Mouse (Mus musculus) left cerebral cortex, postnatal 4 days (tissue): ENCODE measurements around the gene Trit1. TPM values are rescaled to one million over a fixed set of nuclear protein-coding genes. Genes with fewer than 3 reads are reported as not detected.
"Not testable (repeated sequence)": the region's sequence is repeated elsewhere in the genome, so short reads cannot be mapped to it uniquely, and the experiment has no call there.

ENCODE experiments used
- DNase-seq: peaks from one replicate; pipeline ENCODE4 v3.0.0-alpha.2; 2022
- intact Hi-C: fragments of 180-260 bp; cut with DNase I; formaldehyde crosslinking; loops from one replicate; pipeline ENCODE4 v1.15.1; 2025
- total RNA-seq, 2 experiments: library from RNA; stranded (reverse); gene quantifications; 2 replicates each; pipeline ENCODE4 v1.2.3; 2021

The Trit1 gene
- total RNA-seq, 2 experiments from 2014 or later = 29.9 to 30.5 TPM

- intact Hi-C loops = loop anchor here (5.0 kb wide), 1 partner anchor 86 kb away; no protein-coding TSS in a partner anchor
- DNase-seq = no peak
These were observed 20.2 kb upstream of the Trit1 start for GRCm38 (mm10) chr4:122996221-122996617.

DNA sequence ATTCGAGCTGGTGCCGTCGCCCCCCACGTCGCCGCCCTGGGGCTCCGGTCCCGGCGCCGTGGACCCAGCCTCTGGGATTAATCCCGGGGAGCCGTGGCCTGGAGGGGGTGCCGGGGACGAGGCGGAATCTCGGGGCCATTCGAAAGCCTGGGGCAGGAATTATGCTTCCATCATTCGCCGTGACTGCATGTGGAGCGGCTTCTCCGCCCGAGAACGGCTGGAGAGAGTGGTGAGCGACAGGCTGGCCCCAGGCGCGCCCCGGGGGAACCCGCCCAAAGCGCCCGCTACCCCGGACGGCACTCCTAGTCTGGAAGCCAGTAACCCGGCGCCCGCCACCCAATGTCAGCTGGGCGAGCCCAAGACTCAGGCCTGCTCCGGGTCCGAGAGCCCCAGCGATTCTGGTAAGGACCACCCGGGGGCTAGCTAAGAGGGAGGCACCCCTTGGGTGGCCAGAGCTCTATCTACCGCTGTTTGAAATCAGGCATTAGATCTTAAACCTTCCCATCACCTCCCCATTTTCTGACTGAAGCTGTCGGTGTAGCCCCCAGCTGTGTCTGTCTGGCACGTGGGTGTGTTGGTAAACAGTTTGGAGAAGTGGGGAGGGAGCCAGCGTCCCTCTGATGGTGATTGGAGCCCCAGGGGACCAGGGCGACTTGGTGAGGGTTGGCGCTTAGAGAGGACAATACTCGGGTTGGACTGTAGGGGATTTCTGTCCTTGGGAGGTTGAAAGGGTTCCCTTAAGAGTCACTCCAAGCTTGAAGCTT lies 19.6 kb upstream of the Trit1 start:
- DNase-seq = peak; percentile 72

DNA sequence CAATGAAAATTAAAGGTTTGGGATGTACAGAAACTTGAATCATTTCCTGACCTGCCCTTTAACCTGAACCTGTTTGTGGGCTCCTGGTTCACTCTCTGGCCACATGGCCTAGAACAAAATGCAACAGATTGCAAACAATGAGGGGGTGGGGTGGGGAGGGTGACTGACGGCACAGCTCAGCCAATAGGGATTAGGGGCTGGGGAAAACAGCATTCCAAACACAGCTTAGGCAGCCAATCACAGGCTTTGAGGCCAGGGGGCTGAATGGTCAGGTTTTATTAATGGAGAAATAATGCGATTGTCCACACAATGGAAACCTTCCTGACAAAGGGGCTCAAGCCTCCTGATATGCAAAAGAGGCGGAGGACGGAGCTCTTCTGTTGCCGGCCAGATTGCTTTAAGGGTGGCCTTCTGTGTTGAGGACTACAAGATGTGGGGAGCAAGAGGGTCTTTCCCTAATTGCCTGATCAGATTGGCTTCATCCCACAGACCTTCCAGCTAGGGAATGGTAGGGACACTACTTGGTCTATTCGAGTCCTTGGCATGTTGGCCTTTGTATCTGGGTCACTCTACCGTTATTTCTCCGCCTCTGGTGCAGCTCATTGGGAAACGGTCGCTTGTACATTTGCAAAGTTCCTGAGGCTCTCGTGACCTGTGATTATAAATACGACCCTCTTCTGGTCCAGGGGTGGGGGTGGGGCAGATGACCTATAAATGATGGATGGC lies 17.7 kb upstream of the Trit1 start:
- peak; percentile 80 for DNase-seq
- intact Hi-C loops = loop anchor here (5.0 kb wide), 1 partner anchor 84 kb away; no protein-coding TSS in a partner anchor

More for the DNA sequence above, 19.6 kb upstream of the Trit1 start:
- intact Hi-C loops = loop anchor here (5.0 kb wide), 1 partner anchor 86 kb away; no protein-coding TSS in a partner anchor

- DNase-seq = no peak
- intact Hi-C loops = loop anchor here (5.0 kb wide), 1 partner anchor 83 kb away; no protein-coding TSS in a partner anchor
These were observed 17.1 kb upstream of the Trit1 start for GRCm38 (mm10) chr4:122999263-122999691.

GRCm38 (mm10) chr4:123000130-123000529 lies 16.3 kb upstream of the Trit1 start:
- DNase-seq = no peak
- intact Hi-C loops = no loop called here

- intact Hi-C loops = no loop called here
These were observed 15.6 kb upstream of the Trit1 start for GRCm38 (mm10) chr4:123000617-123001342.

GRCm38 (mm10) chr4:123005054-123005966 lies 11.1 kb upstream of the Trit1 start:
- intact Hi-C loops = no loop called here
- DNase-seq = no peak

More at GRCm38 (mm10) chr4:123000617-123001342, 15.6 kb upstream of the Trit1 start:
- peak; percentile 42 for DNase-seq

- intact Hi-C loops, DNase-seq: not testable (repeated sequence)
These were observed 3.9 kb upstream of the Trit1 start for GRCm38 (mm10) chr4:123012501-123012900.

GRCm38 (mm10) chr4:123013346-123013945 lies 3.0 kb upstream of the Trit1 start:
- no peak for DNase-seq
- intact Hi-C loops = no loop called here

GRCm38 (mm10) chr4:123013949-123014406 lies 2.4 kb upstream of the Trit1 start:
- intact Hi-C loops = no loop called here
- peak; percentile 18 for DNase-seq

DNA sequence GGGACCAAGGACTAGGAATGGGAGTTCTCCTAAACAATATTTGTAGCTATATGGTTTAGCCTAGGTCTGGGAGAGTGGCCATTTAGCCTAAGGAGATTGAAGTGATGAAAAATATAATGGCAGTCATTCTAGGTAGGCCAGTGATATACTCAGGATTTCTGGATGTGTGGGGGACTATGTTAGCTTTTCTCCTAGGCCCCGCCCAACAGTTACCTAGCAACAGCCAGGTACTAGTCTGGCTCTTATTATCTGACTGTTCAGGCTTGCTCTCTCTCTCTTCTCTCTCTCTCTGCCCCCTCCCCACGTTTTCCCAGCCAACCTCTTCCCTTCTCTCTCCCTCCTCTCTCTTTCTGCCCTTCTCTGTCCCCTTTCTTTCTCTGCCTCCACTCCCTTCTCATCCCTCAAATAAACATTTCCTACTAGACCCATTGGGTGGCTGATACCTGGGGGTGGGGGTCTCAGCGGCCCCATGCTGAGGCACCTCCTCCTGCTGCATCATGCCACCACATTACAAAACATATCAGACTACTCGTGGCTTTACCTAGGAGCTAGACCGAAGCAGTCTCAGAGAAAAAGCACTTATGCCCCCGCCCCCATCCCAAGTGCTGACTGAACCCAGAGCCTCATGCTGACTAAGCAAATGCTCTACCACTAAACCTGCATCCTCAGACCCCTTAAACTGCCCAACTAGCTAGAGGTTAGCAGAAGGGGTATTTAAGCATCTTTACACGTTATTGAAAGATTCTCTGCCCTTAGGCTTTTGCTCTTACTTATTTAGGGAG lies 1.7 kb upstream of the Trit1 start:
- intact Hi-C loops = no loop called here
- DNase-seq = peak; percentile 25

GRCm38 (mm10) chr4:123021591-123021990 lies 5.2 kb downstream of the Trit1 start:
- DNase-seq = no peak
- intact Hi-C loops = no loop called here

DNA sequence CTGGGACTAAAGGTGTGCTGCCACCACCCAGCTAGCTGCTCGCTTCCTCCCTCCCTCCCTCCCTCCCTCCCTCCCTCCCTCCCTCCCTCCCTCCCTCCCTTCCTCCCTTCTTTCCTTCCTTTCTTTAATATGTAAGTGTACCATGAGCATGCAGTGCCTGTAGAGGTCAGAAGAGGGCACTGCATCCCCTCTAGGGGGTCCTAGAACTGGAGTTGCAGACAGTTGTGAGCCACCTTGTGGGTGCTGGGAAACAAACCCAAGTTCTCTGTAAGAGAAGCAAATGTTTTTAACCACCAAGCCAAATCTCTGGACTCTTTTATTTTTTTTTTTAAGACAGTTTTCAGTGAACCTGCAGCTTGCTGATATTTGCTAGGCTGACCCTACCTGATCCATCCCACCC lies 6.5 kb downstream of the Trit1 start:
- no peak for DNase-seq
- intact Hi-C loops = no loop called here

- no peak for DNase-seq
- intact Hi-C loops = no loop called here
These were observed 9.0 kb downstream of the Trit1 start for GRCm38 (mm10) chr4:123025418-123025817.

DNA sequence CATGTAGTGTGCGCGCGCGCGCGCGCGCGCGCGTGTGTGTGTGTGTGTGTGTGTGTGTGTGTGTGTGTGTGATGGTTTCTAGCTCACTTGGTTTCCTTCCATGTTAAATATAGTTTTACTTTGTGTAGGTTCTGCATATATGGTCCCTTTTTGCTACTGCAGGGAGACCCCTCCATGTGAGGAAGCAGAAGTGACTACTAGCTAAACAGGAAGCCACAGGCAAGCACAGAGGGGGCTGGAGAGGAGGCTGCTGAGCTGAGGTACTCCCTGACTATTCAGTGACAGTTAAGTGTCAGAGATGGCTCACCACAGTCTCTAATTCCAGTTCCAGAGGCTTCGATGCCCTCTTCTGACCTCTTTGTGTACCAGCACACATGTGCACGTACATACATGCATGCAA lies 9.8 kb downstream of the Trit1 start:
- no peak for DNase-seq
- intact Hi-C loops = no loop called here

DNA sequence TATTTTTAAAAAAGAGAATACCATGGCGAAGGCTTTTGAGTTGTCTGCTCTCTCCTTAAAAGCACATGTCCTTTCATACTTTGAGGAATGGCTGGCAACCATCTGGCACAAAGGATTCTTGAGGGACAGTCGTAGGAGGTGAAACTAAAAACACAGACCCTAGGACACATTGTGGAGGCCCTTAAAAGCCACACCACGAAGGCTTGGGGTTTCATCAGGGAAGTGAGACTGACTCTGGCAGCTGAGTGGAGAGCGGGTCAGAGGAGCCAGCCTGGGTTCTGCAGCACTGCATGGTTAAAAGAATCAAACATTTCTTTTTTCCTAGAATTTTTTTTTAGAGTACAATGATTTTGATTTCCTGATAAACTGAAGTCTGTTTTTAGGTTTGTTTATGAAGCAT lies 10.2 kb downstream of the Trit1 start:
- DNase-seq = no peak
- intact Hi-C loops = no loop called here

DNA sequence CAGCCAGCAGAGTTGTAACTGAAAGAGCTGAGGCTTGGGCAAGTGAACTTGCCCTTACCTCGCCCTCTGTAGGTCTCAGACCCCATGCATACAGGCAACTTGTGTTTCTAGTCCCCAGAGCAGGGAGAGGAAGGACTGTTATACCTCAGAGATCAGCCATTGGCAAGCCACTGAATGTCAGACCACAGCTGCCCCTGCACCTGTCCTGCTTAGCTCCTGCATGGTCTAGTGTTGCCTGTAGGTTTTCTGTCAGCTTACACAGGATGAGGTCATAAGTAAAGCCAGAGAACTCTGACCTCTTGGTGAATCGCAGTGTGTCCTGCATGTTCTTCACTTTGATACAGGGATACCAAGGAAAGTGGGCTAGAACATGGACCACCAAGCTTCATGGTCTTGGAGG lies 18.4 kb downstream of the Trit1 start:
- intact Hi-C loops = no loop called here
- no peak for DNase-seq

DNA sequence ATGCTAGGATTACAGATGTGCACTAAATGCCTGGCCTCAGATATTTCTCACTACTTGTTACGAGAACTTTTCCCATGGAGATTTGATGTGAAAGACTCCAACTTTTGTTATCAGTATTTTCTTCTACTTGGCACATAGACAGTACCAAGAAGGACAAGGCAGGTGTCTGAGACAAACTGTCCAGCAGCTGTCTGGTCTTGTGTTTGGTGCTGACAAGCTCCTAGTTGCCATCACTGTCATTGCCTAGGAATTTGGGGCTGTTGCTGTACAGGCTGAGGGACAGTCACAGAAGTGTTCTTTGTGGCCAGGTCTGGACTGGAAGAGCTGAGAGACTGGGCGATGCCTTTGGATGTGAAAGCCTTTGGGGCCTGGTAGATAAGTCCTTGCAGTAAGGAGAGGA lies 19.2 kb downstream of the Trit1 start:
- intact Hi-C loops = no loop called here
- DNase-seq = no peak

DNA sequence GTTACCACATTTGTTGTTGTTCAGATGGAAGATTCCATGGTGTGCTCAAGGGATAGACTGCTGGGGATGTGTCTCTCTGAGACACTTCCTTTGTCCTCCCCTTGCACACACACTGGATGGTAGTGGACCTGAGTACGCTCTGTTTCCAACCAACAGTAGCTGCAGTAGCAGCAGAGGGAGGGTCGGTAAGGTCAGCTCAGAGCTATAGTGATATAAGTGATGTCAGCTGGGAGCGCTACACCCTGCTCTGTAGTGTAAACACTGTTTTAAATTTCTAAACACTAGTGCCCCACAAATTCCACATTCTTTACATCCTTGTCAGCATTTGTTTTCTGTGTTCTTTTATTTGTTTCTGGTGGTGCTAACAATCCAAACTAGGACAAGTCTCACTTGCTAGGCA lies 20.3 kb downstream of the Trit1 start:
- intact Hi-C loops = no loop called here
- DNase-seq = no peak
